Mouse (Mus musculus) c-Kit-negative CD71-positive TER-119-positive erythroid progenitor cells, embryonic 14.5 days (primary cell): ENCODE data around the gene Gp9.
A peak's percentile ranks its signal among the peaks of the same experiment; 100 is the strongest.

Source experiments
- DNase-seq: peaks from one replicate; pipeline ENCODE4 v3.0.0-alpha.2; 2013; ENCODE audit warnings: low read depth, low spot score

Gp9 gene

GRCm38 (mm10) chr6:87787108-87787890, 9.4 kb downstream of the Gp9 start:
- DNase-seq: no peak

GRCm38 (mm10) chr6:87788266-87788895, 10.5 kb downstream of the Gp9 start:
- no peak for DNase-seq

GRCm38 (mm10) chr6:87788896-87789587, 11.2 kb downstream of the Gp9 start:
- DNase-seq: no peak

GRCm38 (mm10) chr6:87789791-87790190, 11.9 kb downstream of the Gp9 start:
- DNase-seq: no peak

GRCm38 (mm10) chr6:87790779-87791480, 13.1 kb downstream of the Gp9 start:
- DNase-seq: peak; percentile 86

- no peak for DNase-seq
Observed at GRCm38 (mm10) chr6:87791826-87792225, 14.0 kb downstream of the Gp9 start.

GRCm38 (mm10) chr6:87793821-87794510, 16.1 kb downstream of the Gp9 start:
- DNase-seq: no peak

GRCm38 (mm10) chr6:87795385-87796150, 17.7 kb downstream of the Gp9 start:
- no peak for DNase-seq

- peak; percentile 42 for DNase-seq
Observed at GRCm38 (mm10) chr6:87796251-87796880, 18.5 kb downstream of the Gp9 start.

GRCm38 (mm10) chr6:87797321-87797720, 19.4 kb downstream of the Gp9 start:
- no peak for DNase-seq

GRCm38 (mm10) chr6:87799576-87799975, 21.7 kb downstream of the Gp9 start:
- DNase-seq: no peak

GRCm38 (mm10) chr6:87802462-87802861, 24.6 kb downstream of the Gp9 start:
- no peak for DNase-seq

GRCm38 (mm10) chr6:87804036-87804435, 26.2 kb downstream of the Gp9 start:
- no peak for DNase-seq

- DNase-seq: no peak
Observed at GRCm38 (mm10) chr6:87804886-87805285, 27.0 kb downstream of the Gp9 start.

- no peak for DNase-seq
Observed at GRCm38 (mm10) chr6:87805448-87805847, 27.6 kb downstream of the Gp9 start.

GRCm38 (mm10) chr6:87806028-87806427, 28.2 kb downstream of the Gp9 start:
- DNase-seq: no peak

- DNase-seq: no peak
Observed at GRCm38 (mm10) chr6:87806857-87807256, 29.0 kb downstream of the Gp9 start.

GRCm38 (mm10) chr6:87807735-87808440, 30.0 kb downstream of the Gp9 start:
- DNase-seq: peak; percentile 53

GRCm38 (mm10) chr6:87808521-87808920, 30.6 kb downstream of the Gp9 start:
- no peak for DNase-seq
